Mouse (Mus musculus): ENCODE results near the gene Cdca3.
A peak's percentile ranks its signal among the peaks of the same experiment; 100 is the strongest.
"Not testable (repeated sequence)": the region's sequence is repeated elsewhere in the genome, so short reads cannot be mapped to it uniquely, and the experiment has no call there.

Cdca3 gene

DNA sequence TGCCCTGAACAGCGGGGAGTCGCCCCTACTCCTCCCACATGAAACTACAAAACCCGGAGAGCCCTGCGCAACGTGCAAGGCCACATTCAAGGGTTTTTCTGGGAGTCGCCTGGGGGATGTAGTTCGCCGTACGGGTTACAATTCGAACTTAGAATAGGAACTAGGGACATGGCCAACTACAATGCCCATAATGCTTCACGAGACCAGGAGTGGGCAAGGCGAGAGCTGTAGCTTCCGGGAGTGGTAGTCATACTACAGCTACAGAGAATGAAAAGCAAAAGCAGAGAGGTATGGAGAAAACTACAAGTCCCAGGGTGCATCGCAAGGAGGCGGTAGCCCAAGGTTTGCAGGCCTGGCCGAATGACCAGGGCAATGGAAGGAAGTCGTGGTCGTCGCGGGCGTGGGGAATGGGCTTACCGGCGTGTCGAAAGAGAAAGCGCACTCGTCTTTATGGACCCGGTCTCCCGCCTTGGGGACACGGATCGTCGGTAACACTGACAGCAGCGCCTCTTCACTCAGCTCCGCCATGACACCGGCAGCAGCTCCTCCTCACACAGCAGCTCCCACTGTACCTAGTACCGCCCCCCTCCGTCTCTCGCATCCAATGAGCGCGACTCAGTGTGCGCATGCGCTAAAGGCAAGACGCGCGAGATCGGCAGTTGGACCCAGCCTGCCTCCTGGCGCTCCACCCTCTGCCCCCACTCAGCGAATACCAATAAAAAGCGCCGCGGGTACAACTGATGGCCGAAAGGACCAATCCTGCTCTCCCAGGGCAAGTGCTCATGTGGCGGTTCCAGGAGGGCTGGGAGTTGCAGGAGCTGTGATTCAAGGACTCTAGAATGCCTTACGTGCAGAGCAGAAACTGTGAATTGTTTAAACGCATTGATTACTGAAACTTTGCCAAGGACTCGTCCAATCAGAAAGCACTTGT lies at the start of gene Cdca3, which contains the start of gene Usp5:
Gene Cdca3, plus strand, starts transcription at position 680 of the 931 bp plus-strand sequence.
Gene Usp5, minus strand, starts transcription at position 617 of the 931 bp plus-strand sequence.
- DNase-seq (ENCODE audit: low spot score in 2 of 2): peak; percentile 99

DNA sequence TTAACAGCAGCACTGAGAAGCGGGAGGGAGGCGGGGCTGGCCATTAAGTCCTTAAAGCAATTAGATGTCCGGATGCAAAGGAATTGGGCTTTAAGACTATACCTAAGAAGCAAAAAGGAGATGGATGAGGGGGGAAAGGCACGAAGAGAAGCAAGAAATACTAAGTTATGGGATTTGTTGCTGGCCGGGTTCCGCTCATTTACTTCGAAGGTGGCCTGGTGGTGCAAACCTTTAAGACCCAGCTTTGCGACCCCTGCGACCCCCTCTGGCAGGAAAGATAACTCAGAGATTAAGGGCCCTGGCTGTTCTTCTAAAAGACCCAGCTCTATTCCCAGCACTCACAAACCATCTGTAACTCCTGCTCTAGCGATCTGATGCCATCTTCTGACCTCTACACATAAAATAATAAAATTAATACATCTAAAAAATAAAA lies 49.3 kb upstream of the Cdca3 start:
- DNase-seq (ENCODE audit: low spot score in 2 of 2): no peak

- DNase-seq (ENCODE audit: low spot score in 2 of 2): no peak
These were observed 48.4 kb upstream of the Cdca3 start for GRCm38 (mm10) chr6:124780917-124781316.

DNA sequence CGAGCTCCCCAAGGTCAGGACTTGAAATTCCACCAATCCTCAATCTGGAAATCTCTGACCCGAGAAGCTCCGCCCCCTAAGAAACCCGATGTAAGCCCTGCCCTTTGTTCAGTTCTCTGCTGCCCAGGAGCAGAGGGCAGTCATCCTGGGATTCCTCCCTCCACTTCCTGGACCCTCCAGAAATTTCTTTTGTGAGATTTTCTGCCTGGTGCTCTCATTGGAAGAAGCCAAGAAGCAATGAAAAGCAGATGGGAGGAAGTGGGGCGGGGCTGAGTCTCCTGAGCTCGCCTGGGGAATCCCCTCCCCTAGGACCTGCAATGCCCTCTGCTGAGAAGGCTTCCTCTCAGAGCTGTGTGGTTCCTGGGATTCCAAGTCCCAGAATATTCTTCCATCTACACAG lies 46.9 kb upstream of the Cdca3 start:
- no peak for DNase-seq (ENCODE audit: low spot score in 2 of 2)

- DNase-seq (ENCODE audit: low spot score in 2 of 2): no peak
These were observed 42.5 kb upstream of the Cdca3 start for GRCm38 (mm10) chr6:124786756-124787420.

- no peak for DNase-seq (ENCODE audit: low spot score in 2 of 2)
These were observed 41.6 kb upstream of the Cdca3 start for GRCm38 (mm10) chr6:124787722-124788121.

DNA sequence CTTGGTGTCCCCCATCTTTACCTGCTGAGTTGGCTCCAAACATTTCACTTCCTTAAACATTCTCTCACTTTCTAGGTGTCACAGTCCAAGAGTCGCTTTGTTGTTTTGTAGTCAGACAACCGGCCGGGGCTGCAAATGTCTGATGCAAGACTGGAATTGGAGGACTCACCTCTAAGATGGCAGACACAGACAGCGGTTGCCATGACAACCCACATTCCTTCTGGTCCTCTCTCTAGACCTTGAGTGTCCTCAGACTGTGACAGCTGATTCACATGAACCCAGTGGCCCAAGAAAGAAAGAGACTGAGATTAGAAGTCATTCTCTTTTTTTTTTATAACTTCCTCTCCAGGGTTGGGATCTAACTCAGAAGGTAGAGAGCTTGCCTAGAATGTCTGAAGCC lies 39.8 kb upstream of the Cdca3 start:
- DNase-seq (ENCODE audit: low spot score in 2 of 2): no peak

- DNase-seq (ENCODE audit: low spot score in 2 of 2): no peak
These were observed 39.2 kb upstream of the Cdca3 start for GRCm38 (mm10) chr6:124790121-124790520.

GRCm38 (mm10) chr6:124791911-124792310 lies 37.4 kb upstream of the Cdca3 start:
- no peak for DNase-seq (ENCODE audit: low spot score in 2 of 2)

- DNase-seq (ENCODE audit: low spot score in 2 of 2): no peak
These were observed 33.6 kb upstream of the Cdca3 start for GRCm38 (mm10) chr6:124795781-124796180.

GRCm38 (mm10) chr6:124796200-124796599 lies 33.1 kb upstream of the Cdca3 start:
- DNase-seq (ENCODE audit: low spot score in 2 of 2): no peak

GRCm38 (mm10) chr6:124802400-124802799 lies 26.9 kb upstream of the Cdca3 start:
- not testable (repeated sequence) for DNase-seq (ENCODE audit: low spot score in 2 of 2)

DNA sequence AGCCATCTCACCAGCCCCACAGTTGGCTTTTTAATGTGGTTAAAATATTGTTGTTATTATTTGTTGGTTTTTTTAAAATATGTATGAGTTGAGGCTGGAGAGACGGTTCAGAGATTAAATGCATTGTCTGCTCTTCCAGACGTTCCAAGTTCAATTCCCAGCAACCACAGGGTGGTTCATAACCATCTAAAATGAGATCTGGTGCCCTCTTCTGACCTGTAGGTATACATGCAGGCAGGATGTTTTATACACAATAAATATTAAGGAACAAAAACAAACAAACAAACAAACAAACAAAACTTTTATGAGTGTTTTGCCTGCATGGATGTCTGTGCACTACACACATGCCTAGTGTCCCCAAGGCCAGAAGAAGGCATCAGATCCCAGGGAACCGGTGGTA lies 26.3 kb upstream of the Cdca3 start:
- DNase-seq (ENCODE audit: low spot score in 2 of 2): no peak

- DNase-seq (ENCODE audit: low spot score in 2 of 2): not testable (repeated sequence)
These were observed 25.7 kb upstream of the Cdca3 start for GRCm38 (mm10) chr6:124803691-124804090.

DNA sequence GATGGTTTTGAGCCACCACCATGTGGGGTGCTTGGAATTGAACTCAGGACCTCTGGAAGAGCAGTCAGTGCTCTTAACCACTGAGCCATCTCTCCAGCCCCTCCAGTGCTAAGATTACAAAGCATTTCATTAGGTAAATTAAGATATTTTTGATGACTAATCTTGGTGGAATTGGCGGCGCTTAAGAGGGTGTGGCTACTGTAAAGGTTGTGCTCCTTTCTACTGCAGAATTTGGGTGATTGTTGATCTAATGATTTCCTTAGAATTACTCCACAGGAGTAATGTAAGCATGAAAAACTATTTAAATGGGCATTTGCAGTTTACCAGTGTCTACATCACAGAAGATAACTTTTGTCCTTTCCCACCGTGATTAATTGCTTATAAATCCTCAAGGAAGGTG lies 25.0 kb upstream of the Cdca3 start:
- no peak for DNase-seq (ENCODE audit: low spot score in 2 of 2)

DNA sequence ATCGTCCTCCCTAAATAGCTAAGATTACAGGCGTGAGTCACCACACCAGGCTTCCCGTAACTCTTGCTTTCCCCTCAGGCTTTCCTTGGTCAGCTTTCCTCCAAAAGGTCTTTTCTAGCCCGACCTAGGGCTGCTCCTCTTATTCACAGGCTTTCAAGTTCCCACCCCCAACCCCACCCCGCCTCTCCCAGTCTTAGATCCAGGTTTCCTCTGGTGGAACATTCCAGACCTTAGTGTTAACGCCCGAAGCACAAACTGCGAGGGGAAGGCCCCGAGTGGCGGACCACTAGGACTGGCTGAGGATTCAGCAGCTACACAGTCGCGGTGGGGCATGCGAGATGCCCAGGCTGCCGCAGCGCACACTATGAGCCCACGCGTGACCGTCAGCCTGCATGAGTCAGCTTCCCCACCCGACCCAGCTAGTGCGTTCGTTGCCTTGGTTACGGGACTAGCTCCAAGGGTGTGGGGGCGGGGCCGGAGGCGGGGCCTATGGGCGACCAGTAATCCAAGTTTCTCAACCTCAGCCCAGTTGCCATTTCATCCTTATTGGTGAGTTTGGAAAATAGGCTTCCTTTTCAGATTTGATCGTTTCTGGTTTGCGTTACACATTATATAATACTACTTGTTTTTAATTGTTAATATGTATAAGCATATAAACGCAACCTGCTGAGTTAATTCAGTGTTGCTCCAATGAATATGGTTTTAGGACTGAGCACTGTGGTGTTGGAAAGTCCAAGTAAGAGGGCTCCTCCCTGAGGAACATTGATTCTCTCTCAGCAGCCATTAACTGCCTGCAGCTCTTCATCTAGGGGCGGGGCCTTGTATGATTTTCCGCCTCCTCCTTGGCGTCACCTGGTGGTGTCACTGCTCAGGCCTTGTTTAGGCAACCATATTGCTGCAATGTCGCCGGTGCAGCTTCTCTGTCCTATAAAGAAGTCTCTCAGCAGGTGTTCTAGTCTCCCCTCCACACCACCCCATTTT lies 23.7 kb upstream of the Cdca3 start:
- peak; percentile 95 to 96 for DNase-seq (ENCODE audit: low spot score in 2 of 2)

- no peak for DNase-seq (ENCODE audit: low spot score in 2 of 2)
These were observed 22.8 kb upstream of the Cdca3 start for GRCm38 (mm10) chr6:124806446-124807140.

GRCm38 (mm10) chr6:124807366-124807765 lies 22.0 kb upstream of the Cdca3 start:
- DNase-seq (ENCODE audit: low spot score in 2 of 2): no peak

- DNase-seq (ENCODE audit: low spot score in 2 of 2): no peak
These were observed 21.4 kb upstream of the Cdca3 start for GRCm38 (mm10) chr6:124807986-124808357.

GRCm38 (mm10) chr6:124808358-124809012 lies 20.9 kb upstream of the Cdca3 start, which contains the start of gene Spsb2:
Gene Spsb2, plus strand, starts transcription at chr6:124808661.
- DNase-seq (ENCODE audit: low spot score in 2 of 2): peak; percentile 65
